Mouse (Mus musculus) gastrocnemius, adult 2 months (tissue): ENCODE results near the gene Nav2. TPM values are rescaled to one million over a fixed set of nuclear protein-coding genes. Genes with fewer than 3 reads are reported as not detected.

ENCODE experiments used
- DNase-seq: peaks from one replicate; pipeline ENCODE4 v3.0.0; 2022
- H3K27ac ChIP-seq: fragments of 200-600 bp; 2 replicates; pipeline ENCODE4 v1.8.1; 2022; ENCODE audit warnings: mild to moderate bottlenecking
- H3K4me3 ChIP-seq: fragments of 200-600 bp; 2 replicates; pipeline ENCODE4 v1.8.1; 2022; ENCODE audit warnings: mild to moderate bottlenecking, moderate library complexity
- CTCF ChIP-seq: fragments of 200-600 bp; IDR thresholded peaks from 2 replicates; pipeline ENCODE4 v1.8.1; 2022; ENCODE audit warnings: antibody characterized with exemption, mild to moderate bottlenecking, moderate library complexity
- intact Hi-C: fragments of 180-260 bp; cut with DNase I; formaldehyde crosslinking; loops from one replicate; pipeline ENCODE4 v1.15.1; 2025
- total RNA-seq, 2 experiments: library from RNA; stranded (reverse); gene quantifications; 2 replicates each; pipeline ENCODE4 v1.2.3; 2021

The Nav2 gene
- total RNA-seq, 2 experiments from 2014 or later: 18.5 to 36.0 TPM

GRCm38 (mm10) chr7:48998595-48998994, 90.1 kb downstream of the Nav2 start:
- H3K27ac ChIP-seq: no peak overlapping the region
- DNase-seq: no peak
- no peak overlapping the region for H3K4me3 ChIP-seq
- intact Hi-C loops: no loop called here
- no peak for TF ChIP-seq CTCF

GRCm38 (mm10) chr7:49000816-49001215, 92.3 kb downstream of the Nav2 start:
- no peak for DNase-seq
- TF ChIP-seq CTCF: no peak
- intact Hi-C loops: no loop called here
- Histone ChIP-seq H3K27ac (no peak overlapping the region), H3K4me3 (no peak overlapping the region)

DNA sequence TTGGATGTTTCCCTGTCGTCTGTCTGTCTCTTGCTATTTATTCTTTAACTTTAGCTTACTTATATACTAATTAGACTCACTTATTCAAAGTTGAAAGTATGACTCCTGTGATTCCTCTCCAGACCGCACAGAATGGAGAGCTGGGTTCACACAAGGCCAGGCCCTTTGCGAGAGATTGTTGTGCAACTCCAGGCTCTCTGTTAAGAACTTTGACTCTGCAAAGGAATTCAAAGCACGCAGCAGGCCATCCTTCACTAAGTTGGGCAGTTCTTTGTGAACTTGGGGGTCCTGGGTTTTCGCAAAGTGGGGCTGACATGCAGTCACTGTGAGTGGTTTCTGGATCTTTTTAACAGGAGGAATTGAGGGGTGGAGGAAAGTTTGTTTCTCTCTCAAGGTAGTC, 95.9 kb downstream of the Nav2 start:
- Histone ChIP-seq H3K4me3 (no peak overlapping the region), H3K27ac (no peak overlapping the region)
- intact Hi-C loops: no loop called here
- DNase-seq: no peak
- TF ChIP-seq CTCF: no peak

GRCm38 (mm10) chr7:49006886-49007285, 98.4 kb downstream of the Nav2 start:
- Histone ChIP-seq H3K4me3 (no peak overlapping the region), H3K27ac (no peak overlapping the region)
- no peak for DNase-seq
- TF ChIP-seq CTCF: no peak
- intact Hi-C loops: no loop called here

- TF ChIP-seq CTCF: no peak
- H3K4me3 ChIP-seq: no peak overlapping the region
- no peak for DNase-seq
- intact Hi-C loops: no loop called here
- H3K27ac ChIP-seq: no peak overlapping the region
Measured at GRCm38 (mm10) chr7:49010739-49011138, 102.2 kb downstream of the Nav2 start.

- H3K27ac ChIP-seq: no peak overlapping the region
- H3K4me3 ChIP-seq: no peak overlapping the region
- no peak; the same call in 1 of the 2 replicates for TF ChIP-seq CTCF
- no peak for DNase-seq
- intact Hi-C loops: no loop called here
Measured at GRCm38 (mm10) chr7:49012027-49012426, 103.5 kb downstream of the Nav2 start.

DNA sequence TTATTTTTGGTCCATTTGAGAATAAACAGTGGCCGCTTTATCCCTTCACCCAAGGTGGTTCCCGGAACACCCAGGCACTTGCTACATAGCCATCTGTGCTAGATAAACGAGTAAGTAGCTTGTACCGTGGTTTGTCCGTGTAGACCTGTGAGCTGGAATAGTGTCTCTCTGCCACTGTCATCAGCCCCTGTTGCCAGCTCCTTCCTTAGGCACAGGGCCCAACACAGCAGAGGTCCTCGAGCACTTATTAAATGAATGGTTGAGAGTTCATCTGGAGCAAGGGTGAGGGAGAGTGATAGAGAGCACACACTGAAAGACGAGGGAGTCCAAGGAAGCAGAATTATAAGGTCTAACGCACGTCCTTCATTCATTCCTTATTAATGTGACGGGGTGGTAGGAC, 106.0 kb downstream of the Nav2 start:
- TF ChIP-seq CTCF: no peak
- no peak overlapping the region for H3K4me3 ChIP-seq
- intact Hi-C loops: no loop called here
- H3K27ac ChIP-seq: no peak overlapping the region
- no peak for DNase-seq

DNA sequence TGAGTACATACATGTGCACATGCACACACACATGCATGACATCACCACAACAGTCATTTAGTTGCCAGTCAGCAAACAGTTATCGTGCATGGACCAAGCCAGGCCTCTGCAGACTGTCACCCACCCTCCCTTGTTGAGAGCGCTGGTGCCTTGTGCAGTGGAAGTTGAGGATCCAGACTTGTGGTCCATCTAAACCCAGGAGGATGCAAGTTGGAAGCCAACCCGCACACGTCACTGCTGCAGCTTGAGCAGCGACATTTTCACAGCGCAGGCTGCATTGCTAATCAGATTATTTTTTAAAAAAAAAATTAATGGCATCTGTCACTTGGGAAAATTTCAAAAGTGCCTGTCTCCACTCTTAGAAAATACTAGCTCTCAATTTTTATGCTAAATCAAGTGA, 106.8 kb downstream of the Nav2 start:
- Histone ChIP-seq H3K27ac (no peak overlapping the region), H3K4me3 (no peak overlapping the region)
- DNase-seq: no peak
- intact Hi-C loops: no loop called here
- no peak for TF ChIP-seq CTCF

DNA sequence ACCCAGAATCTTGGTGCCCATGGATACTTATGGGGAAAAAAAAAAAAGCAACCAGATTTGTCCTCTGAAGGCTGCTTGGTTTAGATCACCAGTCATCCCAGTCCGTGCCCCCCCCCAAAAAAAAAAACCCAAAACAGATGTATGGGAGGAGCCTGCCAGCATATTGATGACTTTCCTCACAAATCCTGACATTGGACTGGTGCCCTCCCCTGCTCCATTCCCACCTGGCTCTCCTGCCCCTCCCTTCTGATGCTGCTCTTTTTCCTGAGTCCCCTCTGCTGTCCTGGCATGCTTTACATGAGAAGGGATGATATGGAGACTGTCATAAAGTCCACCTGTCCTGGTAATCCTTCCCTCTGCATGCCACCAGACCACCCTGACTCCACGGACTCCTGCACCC, 107.6 kb downstream of the Nav2 start:
- intact Hi-C loops: no loop called here
- H3K27ac ChIP-seq: no peak overlapping the region
- H3K4me3 ChIP-seq: no peak overlapping the region
- no peak for TF ChIP-seq CTCF
- no peak for DNase-seq

DNA sequence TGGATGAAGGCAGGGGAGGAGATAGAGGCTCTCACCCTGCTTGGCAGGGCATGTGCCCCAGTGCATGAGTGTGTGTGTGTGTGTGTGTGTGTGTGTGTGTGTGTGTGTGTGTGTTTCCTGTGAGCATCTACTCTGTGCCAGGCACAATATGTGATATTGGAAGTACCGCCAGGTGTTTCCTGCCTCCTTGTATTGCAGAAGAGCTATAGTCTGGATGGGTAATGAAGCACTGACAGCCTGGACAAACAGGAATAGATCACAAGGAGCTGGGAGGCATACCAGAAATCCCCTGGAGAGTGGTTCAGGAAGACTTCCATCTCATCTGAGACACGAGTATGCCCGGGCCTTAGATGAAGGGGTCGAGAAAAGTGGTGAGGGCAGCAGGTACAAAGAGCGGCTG, 109.3 kb downstream of the Nav2 start:
- no peak for DNase-seq
- Histone ChIP-seq H3K27ac (no peak overlapping the region), H3K4me3 (no peak overlapping the region)
- no peak for TF ChIP-seq CTCF
- intact Hi-C loops: no loop called here

GRCm38 (mm10) chr7:49018478-49018914, 110.0 kb downstream of the Nav2 start:
- H3K27ac ChIP-seq: no peak overlapping the region
- intact Hi-C loops: no loop called here
- H3K4me3 ChIP-seq: no peak overlapping the region
- no peak for DNase-seq
- TF ChIP-seq CTCF: no peak

DNA sequence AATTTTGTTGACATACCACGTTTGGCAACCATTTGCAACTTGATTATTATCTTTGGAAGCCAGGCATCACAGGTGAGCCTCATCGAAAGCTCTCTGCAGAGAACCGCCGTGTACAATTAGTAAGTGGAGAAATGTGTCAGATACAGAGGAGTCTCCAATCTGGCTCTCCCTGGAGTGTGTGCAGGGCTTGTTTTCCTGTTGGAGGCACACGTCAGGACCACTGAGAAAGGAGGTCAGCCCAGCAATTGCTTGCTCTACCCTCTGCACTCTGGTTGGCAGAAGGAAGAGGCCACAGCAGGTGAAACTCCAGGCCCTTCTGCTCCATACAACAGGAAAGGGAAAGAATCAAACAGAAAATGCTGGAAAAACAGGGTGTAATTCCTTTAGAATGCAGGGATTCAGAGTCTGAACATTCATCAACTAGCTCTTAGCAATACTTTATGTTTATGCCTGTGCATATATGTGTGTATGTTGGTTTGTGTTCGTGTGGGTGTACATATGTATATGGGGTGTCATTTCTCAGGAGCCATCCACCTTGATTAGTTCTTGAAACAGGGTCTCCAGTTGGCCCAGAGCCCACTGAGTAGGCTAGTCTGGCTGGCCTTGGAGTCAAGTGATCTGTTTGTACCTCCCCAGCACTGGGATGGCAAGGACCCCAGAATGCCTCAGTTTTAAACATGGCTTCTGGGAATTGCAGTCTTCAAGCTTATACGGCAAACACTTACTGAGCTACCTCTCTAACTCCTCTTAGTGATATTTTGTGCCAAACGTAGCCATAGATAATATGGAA, 116.7 kb downstream of the Nav2 start:
- no peak overlapping the region for H3K4me3 ChIP-seq
- DNase-seq: no peak
- no peak for TF ChIP-seq CTCF
- intact Hi-C loops: no loop called here
- H3K27ac ChIP-seq: no peak overlapping the region

DNA sequence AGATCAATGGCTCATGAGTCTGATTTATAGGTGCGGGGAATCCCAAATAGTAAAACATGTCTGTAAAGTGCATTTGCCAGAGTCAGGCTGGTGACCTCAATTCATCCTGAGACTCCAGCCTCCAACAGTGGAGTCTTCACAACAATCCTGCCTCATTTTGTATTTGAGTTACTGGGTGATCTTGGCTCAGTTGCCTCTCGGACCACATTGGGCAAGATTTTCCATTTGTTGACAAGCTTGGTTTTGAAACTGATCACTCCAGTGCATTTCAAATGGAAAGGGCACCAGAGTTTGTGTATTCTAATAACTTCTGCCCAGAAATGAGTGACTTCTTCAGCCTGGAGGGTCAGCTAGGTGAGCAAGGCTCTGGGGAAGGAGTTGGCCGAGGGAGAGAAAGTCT, 117.5 kb downstream of the Nav2 start:
- Histone ChIP-seq H3K4me3 (no peak overlapping the region), H3K27ac (no peak overlapping the region)
- intact Hi-C loops: no loop called here
- DNase-seq: no peak
- no peak for TF ChIP-seq CTCF

GRCm38 (mm10) chr7:49026466-49026865, 118.0 kb downstream of the Nav2 start:
- intact Hi-C loops: no loop called here
- Histone ChIP-seq H3K27ac (no peak overlapping the region), H3K4me3 (no peak overlapping the region)
- DNase-seq: no peak
- no peak for TF ChIP-seq CTCF
